Mouse (Mus musculus) retina, adult 2 months (tissue): Measurements from ENCODE around the gene Lmnb2.

Experiments
- DNase-seq: peaks from one replicate; pipeline ENCODE4 v3.0.0-alpha.2; 2012; ENCODE audit warnings: low read depth, low spot score

Lmnb2 gene

GRCm38 (mm10) chr10:80899591-80900317, 18.3 kb downstream of the Lmnb2 start:
- no peak for DNase-seq

GRCm38 (mm10) chr10:80899074-80899473, 19.0 kb downstream of the Lmnb2 start:
- DNase-seq: no peak

GRCm38 (mm10) chr10:80897861-80898510, 20.1 kb downstream of the Lmnb2 start:
- no peak for DNase-seq

GRCm38 (mm10) chr10:80896581-80897485, 21.2 kb downstream of the Lmnb2 start:
- no peak for DNase-seq

GRCm38 (mm10) chr10:80895697-80896096, 22.3 kb downstream of the Lmnb2 start:
- no peak for DNase-seq

- no peak for DNase-seq
Measured at GRCm38 (mm10) chr10:80895100-80895499, 22.9 kb downstream of the Lmnb2 start.

GRCm38 (mm10) chr10:80887181-80887580, 30.9 kb downstream of the Lmnb2 start:
- no peak for DNase-seq

GRCm38 (mm10) chr10:80881301-80881700, 36.7 kb downstream of the Lmnb2 start:
- no peak for DNase-seq

- no peak for DNase-seq
Measured at GRCm38 (mm10) chr10:80880901-80881300, 37.1 kb downstream of the Lmnb2 start.

- DNase-seq: peak; percentile 52
Measured at GRCm38 (mm10) chr10:80880131-80880641, 37.9 kb downstream of the Lmnb2 start.

- DNase-seq: no peak
Measured at GRCm38 (mm10) chr10:80876594-80876993, 41.5 kb downstream of the Lmnb2 start.

- peak; percentile 23 for DNase-seq
Measured at GRCm38 (mm10) chr10:80876028-80876427, 42.0 kb downstream of the Lmnb2 start.

- no peak for DNase-seq
Measured at GRCm38 (mm10) chr10:80874035-80874434, 44.0 kb downstream of the Lmnb2 start.

- DNase-seq: no peak
Measured at GRCm38 (mm10) chr10:80871581-80871980, 46.5 kb downstream of the Lmnb2 start, which contains the start of gene Tmprss9. Gene Tmprss9 (plus strand): TSS chr10:80871848.

- DNase-seq: no peak
Measured at GRCm38 (mm10) chr10:80870993-80871392, 47.1 kb downstream of the Lmnb2 start.

- DNase-seq: no peak
Measured at GRCm38 (mm10) chr10:80864446-80864845, 53.6 kb downstream of the Lmnb2 start.

- DNase-seq: no peak
Measured at GRCm38 (mm10) chr10:80862305-80862704, 55.7 kb downstream of the Lmnb2 start.

- no peak for DNase-seq
Measured at GRCm38 (mm10) chr10:80858350-80858935, 59.6 kb downstream of the Lmnb2 start.

GRCm38 (mm10) chr10:80857848-80858247, 60.2 kb downstream of the Lmnb2 start:
- DNase-seq: no peak

- no peak for DNase-seq
Measured at GRCm38 (mm10) chr10:80857386-80857785, 60.7 kb downstream of the Lmnb2 start.

GRCm38 (mm10) chr10:80856908-80857307, 61.1 kb downstream of the Lmnb2 start:
- no peak for DNase-seq
